Mouse (Mus musculus): ENCODE data around the gene Cabp2. TPM values are rescaled to one million over a fixed set of nuclear protein-coding genes. Genes with fewer than 3 reads are reported as not detected.

Gene Cabp2
- polyA plus RNA-seq, 1 experiment from 2014 or later: not detected

- Histone ChIP-seq H3K4me1 (replicated peaks; ENCODE audit: control insufficient read depth, insufficient read depth, low read length) (no peaks in the 10 kb centered on the region), H3K4me2 (ENCODE audit: low read depth, low read length) (no peak overlapping the region), H3K9ac (ENCODE audit: low read length) (no peak overlapping the region), H3K4me3 (ENCODE audit: low read length) (no peak overlapping the region), H3K27ac (ENCODE audit: low read length) (no peak overlapping the region), H3K36me3 (ENCODE audit: control insufficient read depth, insufficient read depth, low read length) (no peaks in the 10 kb centered on the region), H3K9me3 (ENCODE audit: control insufficient read depth, low read length) (no peaks in the 10 kb centered on the region), H3K27me3 (ENCODE audit: control insufficient read depth, insufficient read depth, low read depth, low read length) (peaks cover 4% of the 10 kb centered on the region)
- WGBS: 78% methylated on average over 8 of the region's 8 CpGs
- no peak for ATAC-seq (ENCODE audit: low read depth)
These were observed 10.6 kb upstream of the Cabp2 start for GRCm38 (mm10) chr19:4070756-4071155.

GRCm38 (mm10) chr19:4071406-4071805 is 10.0 kb upstream of the Cabp2 start:
- H3K9me3 ChIP-seq (ENCODE audit: control insufficient read depth, low read length): no peaks in the 10 kb centered on the region
- no peak overlapping the region for H3K9ac ChIP-seq (ENCODE audit: low read length)
- ATAC-seq (ENCODE audit: low read depth): no peak
- H3K27me3 ChIP-seq (ENCODE audit: control insufficient read depth, insufficient read depth, low read depth, low read length): peaks cover 4% of the 10 kb centered on the region
- H3K4me3 ChIP-seq (ENCODE audit: low read length): no peak overlapping the region
- no peaks in the 10 kb centered on the region for H3K4me1 ChIP-seq (replicated peaks; ENCODE audit: control insufficient read depth, insufficient read depth, low read length)
- H3K36me3 ChIP-seq (ENCODE audit: control insufficient read depth, insufficient read depth, low read length): no peaks in the 10 kb centered on the region
- no peak overlapping the region for H3K4me2 ChIP-seq (ENCODE audit: low read depth, low read length)
- WGBS: 92% methylated on average over 6 of the region's 6 CpGs
- no peak overlapping the region for H3K27ac ChIP-seq (ENCODE audit: low read length)

GRCm38 (mm10) chr19:4072706-4073424 is 8.5 kb upstream of the Cabp2 start:
- no peak overlapping the region for H3K4me3 ChIP-seq (ENCODE audit: low read length)
- 79% methylated on average over 6 of the region's 6 CpGs for WGBS
- H3K27ac ChIP-seq (ENCODE audit: low read length): no peak overlapping the region

GRCm38 (mm10) chr19:4075531-4075930 is 5.8 kb upstream of the Cabp2 start:
- Histone ChIP-seq H3K36me3 (ENCODE audit: control insufficient read depth, insufficient read depth, low read length) (no peaks in the 10 kb centered on the region), H3K9ac (ENCODE audit: low read length) (no peak overlapping the region), H3K27me3 (ENCODE audit: control insufficient read depth, insufficient read depth, low read depth, low read length) (peaks cover 2% of the 10 kb centered on the region; the same call in 1 of the 2 replicates), H3K4me3 (ENCODE audit: low read length) (no peak overlapping the region), H3K4me2 (ENCODE audit: low read depth, low read length) (no peak overlapping the region), H3K9me3 (ENCODE audit: control insufficient read depth, low read length) (no peaks in the 10 kb centered on the region), H3K27ac (ENCODE audit: low read length) (no peak overlapping the region), H3K4me1 (replicated peaks; ENCODE audit: control insufficient read depth, insufficient read depth, low read length) (no peaks in the 10 kb centered on the region)
- 66% methylated on average over 1 of the region's 1 CpGs for WGBS
- no peak for ATAC-seq (ENCODE audit: low read depth)

More at GRCm38 (mm10) chr19:4072706-4073424, 8.5 kb upstream of the Cabp2 start:
- H3K4me2 ChIP-seq (ENCODE audit: low read depth, low read length): no peak overlapping the region
- H3K27me3 ChIP-seq (ENCODE audit: control insufficient read depth, insufficient read depth, low read depth, low read length): peaks cover 4% of the 10 kb centered on the region
- H3K9ac ChIP-seq (ENCODE audit: low read length): no peak overlapping the region
- H3K36me3 ChIP-seq (ENCODE audit: control insufficient read depth, insufficient read depth, low read length): no peaks in the 10 kb centered on the region
- H3K4me1 ChIP-seq (replicated peaks; ENCODE audit: control insufficient read depth, insufficient read depth, low read length): no peaks in the 10 kb centered on the region
- no peaks in the 10 kb centered on the region for H3K9me3 ChIP-seq (ENCODE audit: control insufficient read depth, low read length)
- ATAC-seq (ENCODE audit: low read depth): no peak

GRCm38 (mm10) chr19:4079594-4079993 is 1.8 kb upstream of the Cabp2 start:
- no peak overlapping the region for H3K9ac ChIP-seq (ENCODE audit: low read length)
- H3K36me3 ChIP-seq (ENCODE audit: control insufficient read depth, insufficient read depth, low read length): no peaks in the 10 kb centered on the region
- 73% methylated on average over 1 of the region's 1 CpGs for WGBS
- no peaks in the 10 kb centered on the region for H3K27me3 ChIP-seq (ENCODE audit: control insufficient read depth, insufficient read depth, low read depth, low read length)
- H3K4me3 ChIP-seq (ENCODE audit: low read length): no peak overlapping the region
- H3K9me3 ChIP-seq (ENCODE audit: control insufficient read depth, low read length): no peaks in the 10 kb centered on the region
- H3K27ac ChIP-seq (ENCODE audit: low read length): no peak overlapping the region
- ATAC-seq (ENCODE audit: low read depth): no peak
- H3K4me2 ChIP-seq (ENCODE audit: low read depth, low read length): no peak overlapping the region
- no peaks in the 10 kb centered on the region for H3K4me1 ChIP-seq (replicated peaks; ENCODE audit: control insufficient read depth, insufficient read depth, low read length)

GRCm38 (mm10) chr19:4080511-4081009 is 818 bp upstream of the Cabp2 start:
- Histone ChIP-seq H3K9me3 (ENCODE audit: control insufficient read depth, low read length) (no peaks in the 10 kb centered on the region), H3K4me2 (ENCODE audit: low read depth, low read length) (no peak overlapping the region), H3K4me1 (replicated peaks; ENCODE audit: control insufficient read depth, insufficient read depth, low read length) (no peaks in the 10 kb centered on the region), H3K27me3 (ENCODE audit: control insufficient read depth, insufficient read depth, low read depth, low read length) (no peaks in the 10 kb centered on the region), H3K36me3 (ENCODE audit: control insufficient read depth, insufficient read depth, low read length) (no peaks in the 10 kb centered on the region), H3K27ac (ENCODE audit: low read length) (no peak overlapping the region), H3K9ac (ENCODE audit: low read length) (no peak overlapping the region), H3K4me3 (ENCODE audit: low read length) (no peak overlapping the region)
- WGBS: 48% methylated on average over 8 of the region's 8 CpGs
- no peak for ATAC-seq (ENCODE audit: low read depth)

- no peak overlapping the region for H3K4me3 ChIP-seq (ENCODE audit: low read length)
- no peak for ATAC-seq (ENCODE audit: low read depth)
- WGBS: 67% methylated on average over 11 of the region's 11 CpGs
- no peaks in the 10 kb centered on the region for H3K36me3 ChIP-seq (ENCODE audit: control insufficient read depth, insufficient read depth, low read length)
- H3K4me2 ChIP-seq (ENCODE audit: low read depth, low read length): no peak overlapping the region
- no peak overlapping the region for H3K9ac ChIP-seq (ENCODE audit: low read length)
- no peak overlapping the region for H3K27ac ChIP-seq (ENCODE audit: low read length)
- H3K27me3 ChIP-seq (ENCODE audit: control insufficient read depth, insufficient read depth, low read depth, low read length): no peaks in the 10 kb centered on the region
- H3K4me1 ChIP-seq (replicated peaks; ENCODE audit: control insufficient read depth, insufficient read depth, low read length): no peaks in the 10 kb centered on the region
- no peaks in the 10 kb centered on the region for H3K9me3 ChIP-seq (ENCODE audit: control insufficient read depth, low read length)
These were observed 1.0 kb downstream of the Cabp2 start for GRCm38 (mm10) chr19:4082219-4082965.

GRCm38 (mm10) chr19:4083316-4083715 is 1.9 kb downstream of the Cabp2 start:
- no peak for ATAC-seq (ENCODE audit: low read depth)
- 73% methylated on average over 7 of the region's 7 CpGs for WGBS
- no peaks in the 10 kb centered on the region for H3K36me3 ChIP-seq (ENCODE audit: control insufficient read depth, insufficient read depth, low read length)

GRCm38 (mm10) chr19:4083826-4084225 is 2.4 kb downstream of the Cabp2 start:
- no peak overlapping the region for H3K4me3 ChIP-seq (ENCODE audit: low read length)
- WGBS: 16% methylated on average over 8 of the region's 8 CpGs
- 0 out of 2 replicates have a peak overlapping the region, but pooled peaks have one; percentile 18 for H3K9ac ChIP-seq (ENCODE audit: low read length)
- no peaks in the 10 kb centered on the region for H3K9me3 ChIP-seq (ENCODE audit: control insufficient read depth, low read length)
- peak; percentile 38 for ATAC-seq (ENCODE audit: low read depth)
- no peak overlapping the region for H3K27ac ChIP-seq (ENCODE audit: low read length)
- 0 out of 2 replicates have a peak, but pooled peaks cover 2% of the 10 kb centered on the region for H3K27me3 ChIP-seq (ENCODE audit: control insufficient read depth, insufficient read depth, low read depth, low read length)
- no peak overlapping the region for H3K4me2 ChIP-seq (ENCODE audit: low read depth, low read length)
- no peaks in the 10 kb centered on the region for H3K4me1 ChIP-seq (replicated peaks; ENCODE audit: control insufficient read depth, insufficient read depth, low read length)
- no peaks in the 10 kb centered on the region for H3K36me3 ChIP-seq (ENCODE audit: control insufficient read depth, insufficient read depth, low read length)

More at GRCm38 (mm10) chr19:4083316-4083715, 1.9 kb downstream of the Cabp2 start:
- H3K27ac ChIP-seq (ENCODE audit: low read length): no peak overlapping the region
- H3K9ac ChIP-seq (ENCODE audit: low read length): no peak overlapping the region
- H3K4me2 ChIP-seq (ENCODE audit: low read depth, low read length): no peak overlapping the region
- H3K27me3 ChIP-seq (ENCODE audit: control insufficient read depth, insufficient read depth, low read depth, low read length): no peaks in the 10 kb centered on the region
- H3K4me1 ChIP-seq (replicated peaks; ENCODE audit: control insufficient read depth, insufficient read depth, low read length): no peaks in the 10 kb centered on the region
- no peaks in the 10 kb centered on the region for H3K9me3 ChIP-seq (ENCODE audit: control insufficient read depth, low read length)
- no peak overlapping the region for H3K4me3 ChIP-seq (ENCODE audit: low read length)

Measured in lung, embryonic 16.5 days (tissue).